Mouse (Mus musculus): ENCODE data around the gene Prdm5.

GRCm38 (mm10) chr6:65860609-65861008 is 81.8 kb downstream of the Prdm5 start:
- no peak for TF ChIP-seq CTCF (IDR thresholded peaks at IDR 0.05; ENCODE audit: extremely low read depth, insufficient read length, insufficient replicate concordance, low read depth, low read length)
- TF ChIP-seq POLR2A (IDR thresholded peaks at IDR 0.05; ENCODE audit: low read depth, low read length), result no peak
